Mouse (Mus musculus): ENCODE measurements around the gene Serp2.

- TF ChIP-seq POLR2A (IDR thresholded peaks at IDR 0.05; ENCODE audit: extremely low read depth, insufficient read depth, low read length): no peak
- no peak for TF ChIP-seq CTCF (IDR thresholded peaks at IDR 0.05; ENCODE audit: low read depth, low read length)
These were observed 13.6 kb upstream of the Serp2 start for GRCm38 (mm10) chr14:76570292-76570691.

Measured in liver, adult 2 months (tissue).